Mouse (Mus musculus) hindbrain, embryonic 13.5 days (tissue): ENCODE results near the gene Nrip1. TPM values are rescaled to one million over a fixed set of nuclear protein-coding genes. Genes with fewer than 3 reads are reported as not detected.

Experiments used
- ATAC-seq: fragments of 200-750 bp; cut with Nextera tagmentation; 2 replicates; pipeline ENCODE4 v1.8.0; 2017; ENCODE audit warnings: moderate TSS enrichment; ENCODE audit not compliant: low FRiP score
- H3K27ac ChIP-seq: fragments of 300-500 bp; sonication (generic); 2 replicates; pipeline ENCODE4 v1.5.1; 2015; ENCODE audit warnings: inconsistent platforms, mild to moderate bottlenecking, moderate library complexity
- H3K27me3 ChIP-seq: fragments of 300-500 bp; sonication (generic); 2 replicates; pipeline ENCODE4 v1.6.1; 2015; ENCODE audit warnings: mild to moderate bottlenecking, inconsistent platforms
- H3K36me3 ChIP-seq: fragments of 300-500 bp; sonication (generic); 2 replicates; pipeline ENCODE4 v1.6.1; 2015; ENCODE audit warnings: mild to moderate bottlenecking, inconsistent platforms
- H3K4me1 ChIP-seq: fragments of 300-500 bp; sonication (generic); replicated peaks from 2 replicates; pipeline ENCODE4 v1.6.1; 2015; ENCODE audit warnings: inconsistent platforms
- H3K4me2 ChIP-seq: fragments of 300-500 bp; sonication (generic); 2 replicates; pipeline ENCODE4 v1.6.1; 2015; ENCODE audit warnings: inconsistent platforms, mild to moderate bottlenecking, moderate library complexity
- H3K4me3 ChIP-seq: fragments of 300-500 bp; sonication (generic); 2 replicates; pipeline ENCODE4 v1.5.1; 2015; ENCODE audit warnings: mild to moderate bottlenecking, inconsistent platforms
- H3K9ac ChIP-seq: fragments of 300-500 bp; sonication (generic); 2 replicates; pipeline ENCODE4 v1.6.1; 2015; ENCODE audit warnings: mild to moderate bottlenecking, inconsistent platforms
- H3K9me3 ChIP-seq: fragments of 300-500 bp; sonication (generic); 2 replicates; pipeline ENCODE4 v1.6.1; 2016; ENCODE audit warnings: inconsistent platforms
- WGBS: fragments of 180-500 bp; shearing (Covaris S2); methylation state at CpG from one replicate; pipeline ENCODE4 v1.1.7; 2015; 5-methylcytosine and 5-hydroxymethylcytosine counted together
- polyA plus RNA-seq: library from polyadenylated mRNA; unstranded; fragments of >200 nt; fragmentation: Nextera tagmentation; extraction: Ambion mirVana; gene quantifications from 2 replicates; pipeline ENCODE4 v1.2.1, GENCODE M21; 2015

Gene Nrip1
- polyA plus RNA-seq, 1 experiment from 2014 or later = 31.2 TPM

DNA sequence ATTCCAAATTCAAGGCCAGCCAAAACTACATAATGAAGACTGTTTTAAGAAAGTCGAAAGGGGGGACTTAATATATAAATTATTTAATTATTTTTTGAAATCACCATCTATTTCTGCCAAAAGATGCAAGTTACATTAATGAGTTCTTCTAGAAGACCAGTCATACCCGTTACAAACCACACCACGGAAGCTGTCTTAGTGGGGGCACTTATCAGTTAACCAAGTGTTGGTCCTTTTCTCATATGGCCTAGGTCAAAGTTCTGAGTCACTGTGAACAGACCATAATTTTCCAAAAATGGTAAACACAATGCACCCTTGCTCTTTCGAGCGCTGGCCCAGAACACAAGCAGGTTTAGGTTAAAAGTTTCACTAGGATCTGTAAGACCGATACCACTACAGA lies 73.2 kb downstream of the Nrip1 start:
- no peak overlapping the region for H3K4me2 ChIP-seq
- WGBS = 96% methylated on average over 6 of the region's 6 CpGs
- no peak overlapping the region for H3K9ac ChIP-seq
- peaks cover 6% of the 10 kb centered on the region; the same call in 1 of the 2 replicates for H3K4me1 ChIP-seq
- H3K27ac ChIP-seq = no peak overlapping the region
- no peak overlapping the region for H3K4me3 ChIP-seq
- H3K9me3 ChIP-seq = no peaks in the 10 kb centered on the region
- no peaks in the 10 kb centered on the region for H3K36me3 ChIP-seq
- no peak for ATAC-seq
- H3K27me3 ChIP-seq = no peaks in the 10 kb centered on the region

GRCm38 (mm10) chr16:76299511-76299910 lies 74.1 kb downstream of the Nrip1 start:
- H3K27me3 ChIP-seq = no peaks in the 10 kb centered on the region
- H3K36me3 ChIP-seq = peaks cover 2% of the 10 kb centered on the region
- H3K27ac ChIP-seq = no peak overlapping the region
- no peak for ATAC-seq
- H3K9me3 ChIP-seq = no peaks in the 10 kb centered on the region
- WGBS = 36% methylated on average over 2 of the region's 2 CpGs
- no peak overlapping the region for H3K9ac ChIP-seq
- H3K4me2 ChIP-seq = no peak overlapping the region
- peaks cover 9% of the 10 kb centered on the region; the same call in 1 of the 2 replicates for H3K4me1 ChIP-seq
- H3K4me3 ChIP-seq = no peak overlapping the region

GRCm38 (mm10) chr16:76295322-76295721 lies 78.3 kb downstream of the Nrip1 start:
- no peak for ATAC-seq

DNA sequence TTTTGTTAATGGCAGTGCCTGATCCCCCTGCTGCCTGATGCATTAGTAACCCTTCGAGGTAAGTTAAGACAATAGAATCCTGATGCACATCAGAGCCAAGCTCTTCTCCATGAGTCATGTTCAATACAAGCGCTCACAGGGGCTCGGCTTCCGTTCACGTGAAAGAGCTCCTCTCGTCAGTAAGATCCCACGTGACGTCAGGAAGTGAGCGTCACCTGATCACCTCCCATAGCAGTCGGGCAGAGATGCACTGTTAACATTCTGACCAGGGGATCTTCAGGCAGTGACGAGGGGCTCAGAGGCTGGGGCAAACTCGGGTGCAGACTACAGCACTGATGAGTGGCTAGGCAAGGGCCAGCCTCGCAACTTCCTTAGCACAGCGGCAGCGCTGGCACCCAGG lies 79.1 kb downstream of the Nrip1 start:
- H3K9me3 ChIP-seq = no peaks in the 10 kb centered on the region
- H3K4me1 ChIP-seq = peaks cover 4% of the 10 kb centered on the region; the same call in 1 of the 2 replicates
- no peak overlapping the region for H3K4me2 ChIP-seq
- ATAC-seq = no peak
- H3K36me3 ChIP-seq = peaks cover 41% of the 10 kb centered on the region
- no peak overlapping the region for H3K9ac ChIP-seq
- H3K4me3 ChIP-seq = no peak overlapping the region
- no peak overlapping the region for H3K27ac ChIP-seq
- H3K27me3 ChIP-seq = no peaks in the 10 kb centered on the region
- 84% methylated on average over 15 of the region's 15 CpGs for WGBS

More at GRCm38 (mm10) chr16:76295322-76295721, 78.3 kb downstream of the Nrip1 start:
- no peak overlapping the region for H3K27ac ChIP-seq
- H3K9ac ChIP-seq = no peak overlapping the region
- H3K4me3 ChIP-seq = no peak overlapping the region
- no peaks in the 10 kb centered on the region for H3K27me3 ChIP-seq
- peaks cover 6% of the 10 kb centered on the region; the same call in 1 of the 2 replicates for H3K4me1 ChIP-seq
- H3K36me3 ChIP-seq = peaks cover 38% of the 10 kb centered on the region
- H3K9me3 ChIP-seq = no peaks in the 10 kb centered on the region
- H3K4me2 ChIP-seq = no peak overlapping the region
- WGBS = 64% methylated on average over 14 of the region's 14 CpGs

DNA sequence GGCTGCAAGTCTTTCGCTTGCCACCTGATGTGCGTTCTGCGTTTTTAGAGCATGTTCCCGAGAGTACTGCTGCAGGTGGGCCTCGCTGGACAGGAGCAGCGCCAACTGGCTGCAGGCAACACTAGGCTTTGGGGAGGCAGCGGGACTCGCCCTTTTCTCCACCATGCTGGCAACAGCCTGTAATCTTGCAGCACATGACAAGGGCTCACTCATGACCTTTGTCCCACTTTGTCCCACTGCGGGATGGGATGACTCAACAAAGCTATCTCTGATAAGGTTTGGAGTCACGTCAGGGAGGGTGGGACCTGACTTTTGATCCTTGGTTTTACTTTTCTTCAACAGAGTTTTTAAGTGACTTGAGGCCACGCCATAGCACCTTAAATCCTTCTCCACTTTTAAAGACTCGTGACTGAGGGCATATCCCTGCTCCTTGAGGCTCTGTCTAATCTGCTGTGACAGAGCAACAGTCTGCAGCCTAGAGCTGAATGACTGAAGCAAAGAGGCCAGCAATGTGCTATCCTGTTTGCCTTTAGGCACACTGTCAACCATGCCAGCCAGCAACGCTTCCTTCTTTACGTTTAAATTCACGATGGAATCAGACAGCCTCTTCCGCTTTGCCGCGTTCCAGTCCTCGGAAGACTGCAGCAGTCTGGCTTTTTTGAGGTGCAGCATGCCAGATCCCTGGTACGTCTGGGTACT lies 79.7 kb downstream of the Nrip1 start:
- Histone ChIP-seq H3K27me3 (no peaks in the 10 kb centered on the region), H3K4me1 (0 out of 2 replicates have a peak, but pooled peaks cover 3% of the 10 kb centered on the region), H3K27ac (no peak overlapping the region), H3K9me3 (no peaks in the 10 kb centered on the region), H3K36me3 (peaks cover 41% of the 10 kb centered on the region), H3K9ac (no peak overlapping the region), H3K4me3 (no peak overlapping the region), H3K4me2 (no peak overlapping the region)
- no peak for ATAC-seq
- WGBS = 93% methylated on average over 20 of the region's 20 CpGs

DNA sequence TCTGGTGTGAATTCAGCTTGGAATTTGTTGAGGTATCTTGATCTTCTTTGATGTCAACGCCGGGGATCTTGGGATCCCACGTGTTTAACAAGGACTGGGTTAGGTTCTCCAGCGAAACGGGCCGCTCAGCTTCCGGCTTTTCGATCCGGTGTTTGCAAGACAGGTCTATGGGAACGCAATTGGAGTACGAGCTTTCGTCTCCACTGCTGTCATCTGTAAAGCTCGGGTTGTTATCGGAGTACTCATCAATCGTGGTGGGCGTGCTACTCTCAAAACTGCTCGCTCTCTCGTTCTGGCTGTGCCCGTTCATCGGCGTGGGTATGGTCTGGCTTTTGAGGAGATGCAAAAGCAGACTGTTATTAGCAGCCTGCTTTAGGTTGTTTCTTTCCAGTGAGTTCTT lies 80.5 kb downstream of the Nrip1 start:
- Histone ChIP-seq H3K4me1 (0 out of 2 replicates have a peak, but pooled peaks cover 3% of the 10 kb centered on the region), H3K27ac (no peak overlapping the region), H3K27me3 (no peaks in the 10 kb centered on the region), H3K9me3 (no peaks in the 10 kb centered on the region), H3K36me3 (peaks cover 41% of the 10 kb centered on the region), H3K4me2 (no peak overlapping the region), H3K9ac (no peak overlapping the region), H3K4me3 (no peak overlapping the region)
- ATAC-seq = no peak
- WGBS = 95% methylated on average over 21 of the region's 21 CpGs

- H3K27me3 ChIP-seq = no peaks in the 10 kb centered on the region
Measured at GRCm38 (mm10) chr16:76292656-76293055, 81.0 kb downstream of the Nrip1 start.

DNA sequence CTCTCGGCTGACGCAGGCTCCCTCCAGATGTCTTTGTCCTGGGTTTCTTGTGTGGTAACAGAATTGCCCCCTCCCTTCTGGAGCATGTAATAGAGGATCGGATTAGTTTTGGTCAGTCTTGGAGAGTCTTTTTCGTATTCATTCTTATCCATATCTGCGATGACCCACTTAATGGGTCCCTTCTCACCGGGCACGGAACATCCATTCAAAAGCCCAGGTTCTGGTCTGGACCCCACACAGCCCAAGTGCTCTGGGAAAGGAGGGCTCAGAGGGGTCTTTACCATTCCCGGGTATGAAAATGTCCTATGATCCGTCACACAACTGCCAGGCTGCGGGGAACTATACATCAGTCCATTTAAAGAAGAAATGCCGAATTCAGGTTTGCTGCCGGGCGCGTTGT lies 82.3 kb downstream of the Nrip1 start:
- Histone ChIP-seq H3K9me3 (no peaks in the 10 kb centered on the region), H3K9ac (no peak overlapping the region), H3K4me1 (0 out of 2 replicates have a peak, but pooled peaks cover 3% of the 10 kb centered on the region), H3K36me3 (peaks cover 41% of the 10 kb centered on the region), H3K4me3 (no peak overlapping the region), H3K27ac (no peak overlapping the region), H3K27me3 (no peaks in the 10 kb centered on the region), H3K4me2 (no peak overlapping the region)
- WGBS = 92% methylated on average over 14 of the region's 14 CpGs
- ATAC-seq = no peak

More at GRCm38 (mm10) chr16:76292656-76293055, 81.0 kb downstream of the Nrip1 start:
- Histone ChIP-seq H3K27ac (no peak overlapping the region), H3K4me3 (no peak overlapping the region), H3K9ac (no peak overlapping the region), H3K9me3 (no peaks in the 10 kb centered on the region), H3K4me2 (no peak overlapping the region), H3K36me3 (peaks cover 41% of the 10 kb centered on the region), H3K4me1 (0 out of 2 replicates have a peak, but pooled peaks cover 3% of the 10 kb centered on the region)
- ATAC-seq = no peak
- 93% methylated on average over 15 of the region's 15 CpGs for WGBS

GRCm38 (mm10) chr16:76289495-76289894 lies 84.1 kb downstream of the Nrip1 start:
- Histone ChIP-seq H3K36me3 (peaks cover 39% of the 10 kb centered on the region), H3K27me3 (no peaks in the 10 kb centered on the region), H3K27ac (no peak overlapping the region), H3K4me1 (no peaks in the 10 kb centered on the region), H3K9ac (no peak overlapping the region), H3K9me3 (no peaks in the 10 kb centered on the region), H3K4me2 (no peak overlapping the region), H3K4me3 (no peak overlapping the region)
- no peak for ATAC-seq
- WGBS = 78% methylated on average over 2 of the region's 2 CpGs

GRCm38 (mm10) chr16:76283796-76284195 lies 89.8 kb downstream of the Nrip1 start:
- H3K27me3 ChIP-seq = no peaks in the 10 kb centered on the region
- no peak overlapping the region for H3K9ac ChIP-seq
- no peak overlapping the region for H3K27ac ChIP-seq
- 75% methylated on average over 3 of the region's 3 CpGs for WGBS
- ATAC-seq = no peak
- H3K4me2 ChIP-seq = no peak overlapping the region
- no peaks in the 10 kb centered on the region for H3K4me1 ChIP-seq
- H3K36me3 ChIP-seq = no peaks in the 10 kb centered on the region
- H3K4me3 ChIP-seq = no peak overlapping the region
- H3K9me3 ChIP-seq = no peaks in the 10 kb centered on the region

- Histone ChIP-seq H3K9me3 (no peaks in the 10 kb centered on the region), H3K36me3 (no peaks in the 10 kb centered on the region), H3K4me1 (no peaks in the 10 kb centered on the region), H3K27me3 (no peaks in the 10 kb centered on the region), H3K4me2 (no peak overlapping the region), H3K9ac (no peak overlapping the region), H3K27ac (no peak overlapping the region), H3K4me3 (no peak overlapping the region)
- WGBS = 91% methylated on average over 6 of the region's 6 CpGs
- no peak for ATAC-seq
Measured at GRCm38 (mm10) chr16:76281850-76282249, 91.8 kb downstream of the Nrip1 start.

DNA sequence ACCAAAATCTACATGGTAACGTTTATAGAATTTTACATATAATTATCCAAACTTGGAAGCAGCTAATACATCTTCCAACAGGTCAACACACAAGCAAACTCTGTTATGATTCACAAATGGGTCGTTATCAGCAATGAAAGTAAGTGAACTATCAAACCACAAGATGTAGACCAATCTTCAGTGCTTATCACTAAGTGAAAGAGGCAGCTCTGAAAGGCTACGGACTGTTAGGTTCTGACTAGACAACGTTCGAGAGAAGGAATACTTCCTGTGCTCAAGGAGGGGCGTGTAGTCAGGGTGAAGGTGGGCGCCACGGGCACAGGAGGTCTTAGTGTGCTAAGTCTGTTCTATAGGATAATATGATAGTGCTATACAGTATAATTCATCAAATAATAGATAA lies 93.3 kb downstream of the Nrip1 start:
- no peak overlapping the region for H3K4me2 ChIP-seq
- no peak overlapping the region for H3K9ac ChIP-seq
- H3K9me3 ChIP-seq = no peaks in the 10 kb centered on the region
- no peaks in the 10 kb centered on the region for H3K27me3 ChIP-seq
- no peaks in the 10 kb centered on the region for H3K36me3 ChIP-seq
- no peak overlapping the region for H3K4me3 ChIP-seq
- ATAC-seq = no peak
- H3K4me1 ChIP-seq = no peaks in the 10 kb centered on the region
- 92% methylated on average over 8 of the region's 8 CpGs for WGBS
- no peak overlapping the region for H3K27ac ChIP-seq

- no peaks in the 10 kb centered on the region for H3K36me3 ChIP-seq
- H3K4me3 ChIP-seq = no peak overlapping the region
- no peaks in the 10 kb centered on the region for H3K27me3 ChIP-seq
- no peak overlapping the region for H3K4me2 ChIP-seq
- H3K4me1 ChIP-seq = no peaks in the 10 kb centered on the region
- ATAC-seq = no peak
- no peak overlapping the region for H3K9ac ChIP-seq
- H3K27ac ChIP-seq = no peak overlapping the region
- H3K9me3 ChIP-seq = no peaks in the 10 kb centered on the region
- WGBS = 86% methylated on average over 3 of the region's 3 CpGs
Measured at GRCm38 (mm10) chr16:76276271-76276670, 97.4 kb downstream of the Nrip1 start.
